Mouse (Mus musculus) liver, adult 10 weeks (tissue): ENCODE measurements around the gene Igf2bp1. TPM values are rescaled to one million over a fixed set of nuclear protein-coding genes. Genes with fewer than 3 reads are reported as not detected.

Experiments used
- polyA plus RNA-seq: library from polyadenylated mRNA; stranded (reverse); fragments of 350-450 nt; fragmentation: Illumina TruSeq; extraction: RNeasy Lipid Tissue Mini Kit (QIAGEN cat#74804); gene quantifications from one replicate; pipeline ENCODE4 v1.2.3, GENCODE M21; 2014; ENCODE audit warnings: low read depth, low replicate concordance

The Igf2bp1 gene
- not detected for polyA plus RNA-seq

DNA sequence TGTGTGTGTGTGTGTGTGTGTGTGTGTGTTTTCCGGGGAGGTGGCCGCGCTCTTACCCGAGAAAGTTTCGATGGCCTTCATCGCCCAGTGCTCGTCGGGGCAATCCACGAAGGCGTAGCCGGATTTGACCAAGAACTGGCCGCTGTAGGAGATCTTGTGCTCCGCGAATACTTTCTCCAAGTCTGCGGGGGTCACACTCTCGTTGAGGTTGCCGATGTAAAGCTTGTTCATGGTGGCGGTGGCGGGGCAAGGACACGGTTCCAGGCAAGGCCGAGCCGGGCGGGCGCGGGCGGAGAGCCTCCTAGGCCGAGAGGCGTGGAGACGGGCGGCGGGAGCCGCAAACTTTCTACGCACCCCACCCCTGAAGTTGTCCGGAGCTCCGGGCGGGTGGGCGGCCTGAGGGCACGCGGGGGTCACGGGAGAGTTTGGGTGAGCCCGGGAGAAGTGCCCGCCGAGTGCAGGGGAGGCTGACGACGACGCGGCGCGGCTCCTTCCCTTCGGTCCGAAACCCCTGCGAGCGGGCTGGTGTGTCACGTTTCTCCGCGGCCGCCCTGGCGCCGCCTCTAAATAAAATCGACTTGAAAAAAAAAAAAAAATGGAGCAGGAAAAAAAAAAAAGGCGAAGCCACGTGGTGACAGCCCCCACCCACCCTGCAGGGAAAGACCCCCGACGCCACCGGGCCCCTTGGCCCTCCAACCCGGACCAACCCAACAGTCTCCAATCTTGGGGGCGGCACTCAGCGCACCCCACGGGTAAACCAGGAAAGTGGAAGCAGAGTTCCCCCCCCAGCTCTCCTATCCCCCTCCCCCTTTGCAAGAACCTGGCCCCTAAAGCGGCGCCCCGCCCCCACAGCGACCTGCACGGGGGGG, at the start of gene Igf2bp1:
TSS of gene Igf2bp1 (minus strand) at position 538 of the 869 bp plus-strand sequence.

GRCm38 (mm10) chr11:96034596-96035052, 28.9 kb upstream of the Igf2bp1 start, which contains the start of gene Snf8:
Gene Snf8, plus strand, starts transcription at chr11:96034885.

DNA sequence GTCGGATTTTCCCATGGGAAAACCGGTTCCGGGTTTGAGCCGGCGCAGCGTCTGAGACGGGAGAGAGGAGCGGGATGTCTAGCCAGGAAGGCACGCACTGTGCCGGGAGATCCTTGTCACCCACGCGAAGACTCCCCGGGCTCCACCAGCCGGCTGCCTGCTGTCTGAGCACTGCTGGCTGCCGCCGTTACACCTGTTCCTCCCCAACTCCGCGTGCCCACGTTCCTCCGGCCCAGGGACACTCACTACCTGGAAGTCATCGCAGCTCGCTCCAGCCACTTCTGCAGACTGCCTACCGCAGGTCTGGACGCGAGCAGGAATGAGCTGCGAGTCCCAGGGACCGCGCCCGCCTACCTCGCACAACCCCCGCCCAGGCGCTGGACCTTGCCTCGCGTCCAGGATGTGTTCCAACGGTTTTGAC, 91.2 kb downstream of the Igf2bp1 start, which contains the start of gene B4galnt2:
TSS of gene B4galnt2 (minus strand) at position 321 of the 421 bp plus-strand sequence.

Other genes with a start within 250 kb of the Igf2bp1 start
- gene Phospho1, start 181.4 kb downstream of the Igf2bp1 start, polyA plus RNA-seq, result 0.56 TPM
- gene Gngt2, start 168.7 kb downstream of the Igf2bp1 start, polyA plus RNA-seq, result 4.2 TPM
- 0.29 TPM for gene Abi3, start 163.5 kb downstream of the Igf2bp1 start, polyA plus RNA-seq
- not detected for gene B4galnt2, start 91.0 kb downstream of the Igf2bp1 start, polyA plus RNA-seq
- gene Gip, start 18.6 kb upstream of the Igf2bp1 start, polyA plus RNA-seq, result not detected
- gene Snf8, start 28.9 kb upstream of the Igf2bp1 start, polyA plus RNA-seq, result 20.3 TPM
- 15.9 TPM for gene Ube2z, start 59.4 kb upstream of the Igf2bp1 start, polyA plus RNA-seq
- gene Atp5g1, start 69.7 kb upstream of the Igf2bp1 start, polyA plus RNA-seq, result 29.6 TPM
- gene Calcoco2, start 106.0 kb upstream of the Igf2bp1 start, polyA plus RNA-seq, result not detected
- gene Ttll6, start 127.8 kb upstream of the Igf2bp1 start, polyA plus RNA-seq, result not detected
- gene Hoxb13, start 188.4 kb upstream of the Igf2bp1 start, polyA plus RNA-seq, result not detected